Mouse (Mus musculus) forebrain, embryonic 14.5 days (tissue): Measurements from ENCODE around the gene Slc35f3. TPM values are rescaled to one million over a fixed set of nuclear protein-coding genes. Genes with fewer than 3 reads are reported as not detected.

Source experiments
- ATAC-seq: fragments of 200-750 bp; cut with Nextera tagmentation; 2 replicates; pipeline ENCODE4 v1.8.0; 2017; ENCODE audit warnings: mild to moderate bottlenecking, moderate library complexity
- DNase-seq: peaks from one replicate; pipeline ENCODE4 v3.0.0-alpha.2; 2015; ENCODE audit warnings: low spot score
- H3K27ac ChIP-seq: fragments of 300-500 bp; sonication (generic); 2 replicates; pipeline ENCODE4 v1.5.1; 2014; ENCODE audit warnings: low read depth, mild to moderate bottlenecking, control low read depth, low read length, moderate library complexity
- H3K27me3 ChIP-seq: fragments of 300-500 bp; sonication (generic); replicated peaks from 2 replicates; pipeline ENCODE4 v1.6.1; 2014; ENCODE audit warnings: low read length, control low read depth, mixed read lengths; ENCODE audit not compliant: control insufficient read depth, insufficient read depth
- H3K36me3 ChIP-seq: fragments of 300-500 bp; sonication (generic); 2 replicates; pipeline ENCODE4 v1.6.1; 2014; ENCODE audit warnings: low read length, control low read depth; ENCODE audit not compliant: control insufficient read depth, insufficient read depth
- H3K4me1 ChIP-seq: fragments of 300-500 bp; sonication (generic); 2 replicates; pipeline ENCODE4 v1.6.1; 2014; ENCODE audit warnings: antibody characterized with exemption, low read length, control low read depth; ENCODE audit not compliant: control insufficient read depth, insufficient read depth
- H3K4me2 ChIP-seq: fragments of 300-500 bp; sonication (generic); 2 replicates; pipeline ENCODE4 v1.6.1; 2014; ENCODE audit warnings: mild to moderate bottlenecking, control low read depth, low read length
- H3K4me3 ChIP-seq: fragments of 300-500 bp; sonication (generic); 2 replicates; pipeline ENCODE4 v1.5.1; 2014; ENCODE audit warnings: low read depth, low read length, control low read depth
- H3K9ac ChIP-seq: fragments of 300-500 bp; sonication (generic); 2 replicates; pipeline ENCODE4 v1.6.1; 2014; ENCODE audit warnings: mild to moderate bottlenecking, low read length, control low read depth, moderate library complexity
- H3K9me3 ChIP-seq: fragments of 300-500 bp; sonication (generic); replicated peaks from 2 replicates; pipeline ENCODE4 v1.6.1; 2016; ENCODE audit warnings: low read length, control low read depth, mixed read lengths; ENCODE audit not compliant: control insufficient read depth
- WGBS: fragments of 180-500 bp; shearing (Covaris S2); extraction: QIAGEN DNeasy Blood & Tissue Kit; methylation state at CpG from one replicate; pipeline ENCODE4 v1.1.7; 2014; 5-methylcytosine and 5-hydroxymethylcytosine counted together
- polyA plus RNA-seq: library from polyadenylated mRNA; unstranded; fragments of >200 nt; fragmentation: Nextera tagmentation; extraction: Ambion mirVana; gene quantifications from 2 replicates; pipeline ENCODE4 v1.2.1, GENCODE M21; 2014

The Slc35f3 gene
- polyA plus RNA-seq, 1 experiment from 2014 or later = 0.24 TPM

GRCm38 (mm10) chr8:126307164-126307563 is 8.8 kb downstream of the Slc35f3 start:
- Histone ChIP-seq H3K27me3 (no peaks in the 10 kb centered on the region), H3K4me1 (no peaks in the 10 kb centered on the region), H3K9ac (no peak overlapping the region), H3K27ac (no peak overlapping the region), H3K9me3 (no peaks in the 10 kb centered on the region), H3K36me3 (no peaks in the 10 kb centered on the region), H3K4me2 (no peak overlapping the region), H3K4me3 (no peak overlapping the region)
- DNase-seq (no peak), ATAC-seq (no peak)
- WGBS = 88% methylated on average over 9 of the region's 9 CpGs

- Histone ChIP-seq H3K27ac (no peak overlapping the region), H3K9me3 (no peaks in the 10 kb centered on the region)
Measured at GRCm38 (mm10) chr8:126309015-126309414, 10.7 kb downstream of the Slc35f3 start.

GRCm38 (mm10) chr8:126324931-126325330 is 26.6 kb downstream of the Slc35f3 start:
- H3K9me3 ChIP-seq = 0 out of 2 replicates have a peak, but pooled peaks cover 3% of the 10 kb centered on the region
- 64% methylated on average over 2 of the region's 2 CpGs for WGBS

More at GRCm38 (mm10) chr8:126309015-126309414, 10.7 kb downstream of the Slc35f3 start:
- WGBS = 46% methylated on average over 1 of the region's 1 CpGs
- ATAC-seq (no peak), DNase-seq (peak; percentile 68)
- no peak overlapping the region for H3K9ac ChIP-seq
- no peak overlapping the region for H3K4me3 ChIP-seq
- no peaks in the 10 kb centered on the region for H3K27me3 ChIP-seq
- no peak overlapping the region for H3K4me2 ChIP-seq
- no peaks in the 10 kb centered on the region for H3K4me1 ChIP-seq
- H3K36me3 ChIP-seq = no peaks in the 10 kb centered on the region

GRCm38 (mm10) chr8:126326136-126326535 is 27.8 kb downstream of the Slc35f3 start:
- WGBS = 55% methylated on average over 1 of the region's 1 CpGs
- H3K36me3 ChIP-seq = no peaks in the 10 kb centered on the region
- H3K4me3 ChIP-seq = no peak overlapping the region
- H3K4me2 ChIP-seq = no peak overlapping the region
- 0 out of 2 replicates have a peak, but pooled peaks cover 3% of the 10 kb centered on the region for H3K9me3 ChIP-seq
- H3K9ac ChIP-seq = no peak overlapping the region
- no peaks in the 10 kb centered on the region for H3K27me3 ChIP-seq
- no peak overlapping the region for H3K27ac ChIP-seq
- ATAC-seq (no peak), DNase-seq (no peak)
- no peaks in the 10 kb centered on the region for H3K4me1 ChIP-seq

More at GRCm38 (mm10) chr8:126324931-126325330, 26.6 kb downstream of the Slc35f3 start:
- H3K4me1 ChIP-seq = no peaks in the 10 kb centered on the region
- H3K4me2 ChIP-seq = no peak overlapping the region
- ATAC-seq (no peak), DNase-seq (no peak)
- H3K4me3 ChIP-seq = no peak overlapping the region
- H3K36me3 ChIP-seq = no peaks in the 10 kb centered on the region
- no peaks in the 10 kb centered on the region for H3K27me3 ChIP-seq
- H3K9ac ChIP-seq = no peak overlapping the region
- H3K27ac ChIP-seq = no peak overlapping the region

GRCm38 (mm10) chr8:126326731-126327130 is 28.4 kb downstream of the Slc35f3 start:
- Histone ChIP-seq H3K4me1 (no peaks in the 10 kb centered on the region), H3K27ac (no peak overlapping the region), H3K4me2 (no peak overlapping the region), H3K9ac (no peak overlapping the region), H3K27me3 (no peaks in the 10 kb centered on the region), H3K9me3 (0 out of 2 replicates have a peak, but pooled peaks cover 3% of the 10 kb centered on the region), H3K4me3 (no peak overlapping the region), H3K36me3 (no peaks in the 10 kb centered on the region)
- ATAC-seq (no peak), DNase-seq (no peak)
- WGBS = 69% methylated on average over 8 of the region's 8 CpGs

- Histone ChIP-seq H3K4me2 (no peak overlapping the region), H3K27me3 (no peaks in the 10 kb centered on the region), H3K4me3 (no peak overlapping the region), H3K9me3 (0 out of 2 replicates have a peak, but pooled peaks cover 3% of the 10 kb centered on the region), H3K27ac (no peak overlapping the region), H3K4me1 (no peaks in the 10 kb centered on the region), H3K9ac (no peak overlapping the region), H3K36me3 (no peaks in the 10 kb centered on the region)
- WGBS = 76% methylated on average over 5 of the region's 5 CpGs
- DNase-seq (no peak), ATAC-seq (no peak)
Measured at GRCm38 (mm10) chr8:126327786-126328185, 29.4 kb downstream of the Slc35f3 start.

- no peak overlapping the region for H3K4me2 ChIP-seq
- H3K27me3 ChIP-seq = no peaks in the 10 kb centered on the region
- ATAC-seq (no peak), DNase-seq (no peak)
- WGBS = 84% methylated on average over 3 of the region's 3 CpGs
- H3K27ac ChIP-seq = no peak overlapping the region
- no peak overlapping the region for H3K4me3 ChIP-seq
- H3K9me3 ChIP-seq = no peaks in the 10 kb centered on the region
- no peaks in the 10 kb centered on the region for H3K36me3 ChIP-seq
- no peak overlapping the region for H3K9ac ChIP-seq
- no peaks in the 10 kb centered on the region for H3K4me1 ChIP-seq
Measured at GRCm38 (mm10) chr8:126338864-126339263, 40.5 kb downstream of the Slc35f3 start.

GRCm38 (mm10) chr8:126339357-126339756 is 41.0 kb downstream of the Slc35f3 start:
- 92% methylated on average over 3 of the region's 3 CpGs for WGBS
- Histone ChIP-seq H3K9me3 (no peaks in the 10 kb centered on the region), H3K27me3 (no peaks in the 10 kb centered on the region), H3K4me3 (no peak overlapping the region), H3K4me1 (no peaks in the 10 kb centered on the region), H3K36me3 (no peaks in the 10 kb centered on the region), H3K4me2 (no peak overlapping the region), H3K27ac (no peak overlapping the region), H3K9ac (no peak overlapping the region)
- ATAC-seq = no peak
- DNase-seq = no peak

GRCm38 (mm10) chr8:126341200-126341599 is 42.8 kb downstream of the Slc35f3 start:
- Histone ChIP-seq H3K4me1 (no peaks in the 10 kb centered on the region), H3K36me3 (no peaks in the 10 kb centered on the region), H3K27ac (no peak overlapping the region), H3K4me2 (no peak overlapping the region), H3K27me3 (no peaks in the 10 kb centered on the region), H3K4me3 (no peak overlapping the region), H3K9ac (no peak overlapping the region), H3K9me3 (no peaks in the 10 kb centered on the region)
- 71% methylated on average over 1 of the region's 1 CpGs for WGBS
- DNase-seq = no peak
- no peak for ATAC-seq
